Mouse (Mus musculus): ENCODE results near the gene Lpcat2b.

Gene Lpcat2b

GRCm38 (mm10) chr5:107448784-107449183, 17.4 kb downstream of the Lpcat2b start:
- DNase-seq, result no peak

GRCm38 (mm10) chr5:107449620-107450019, 18.3 kb downstream of the Lpcat2b start:
- no peak for DNase-seq

GRCm38 (mm10) chr5:107450299-107450698, 18.9 kb downstream of the Lpcat2b start:
- no peak for DNase-seq

GRCm38 (mm10) chr5:107462147-107463076, 31.1 kb downstream of the Lpcat2b start:
- no peak for DNase-seq

GRCm38 (mm10) chr5:107466501-107466900, 35.2 kb downstream of the Lpcat2b start:
- DNase-seq, result peak; percentile 86

- no peak for DNase-seq
Observed at GRCm38 (mm10) chr5:107467098-107467497, 35.7 kb downstream of the Lpcat2b start.

GRCm38 (mm10) chr5:107470600-107471329, 39.4 kb downstream of the Lpcat2b start:
- DNase-seq, result no peak

GRCm38 (mm10) chr5:107480194-107480593, 48.8 kb downstream of the Lpcat2b start:
- no peak for DNase-seq

Data from retina, postnatal 1 day (tissue).